Mouse (Mus musculus): Measurements from ENCODE around the gene 8030411F24Rik.
"Not testable (repeated sequence)": the region's sequence is repeated elsewhere in the genome, so short reads cannot be mapped to it uniquely, and the experiment has no call there.

8030411F24Rik gene

GRCm38 (mm10) chr2:148781709-148782108 is at the start of gene 8030411F24Rik:
Gene 8030411F24Rik, plus strand, starts transcription at chr2:148782009.
- DNase-seq = no peak

- DNase-seq = peak; percentile 59 to 66
These were observed 49.3 kb upstream of the 8030411F24Rik start, which contains the start of gene Napb for GRCm38 (mm10) chr2:148732327-148733000. Gene Napb, minus strand, starts transcription at chr2:148732467.

GRCm38 (mm10) chr2:148743001-148743400 is 38.8 kb upstream of the 8030411F24Rik start:
- no peak for DNase-seq

- no peak for DNase-seq
These were observed 37.9 kb upstream of the 8030411F24Rik start for GRCm38 (mm10) chr2:148743846-148744407.

- no peak for DNase-seq
These were observed 31.8 kb upstream of the 8030411F24Rik start, which contains the start of gene Cstl1 for GRCm38 (mm10) chr2:148750058-148750457. Gene Cstl1, plus strand, starts transcription at chr2:148750358.

GRCm38 (mm10) chr2:148751893-148752813 is 29.7 kb upstream of the 8030411F24Rik start:
- DNase-seq = peak in 1 of 2 experiments; percentile 62

- no peak for DNase-seq
These were observed 27.4 kb upstream of the 8030411F24Rik start for GRCm38 (mm10) chr2:148754310-148754846.

GRCm38 (mm10) chr2:148763648-148764388 is 18.0 kb upstream of the 8030411F24Rik start:
- peak; percentile 33 for DNase-seq

- not testable (repeated sequence) for DNase-seq
These were observed 10.4 kb upstream of the 8030411F24Rik start, which contains the start of gene Cst11 for GRCm38 (mm10) chr2:148771397-148771796. Gene Cst11, minus strand, starts transcription at chr2:148771497.

- no peak for DNase-seq
These were observed 7.3 kb downstream of the 8030411F24Rik start, which contains the start of gene Cst12 for GRCm38 (mm10) chr2:148789142-148789541. Gene Cst12, plus strand, starts transcription at chr2:148789361.

- DNase-seq = no peak
These were observed 16.7 kb downstream of the 8030411F24Rik start, which contains the start of gene Cst8 for GRCm38 (mm10) chr2:148798485-148798884. Gene Cst8, plus strand, starts transcription at chr2:148798785.

GRCm38 (mm10) chr2:148801491-148801921 is 19.7 kb downstream of the 8030411F24Rik start:
- no peak for DNase-seq

- no peak for DNase-seq
These were observed 24.9 kb downstream of the 8030411F24Rik start for GRCm38 (mm10) chr2:148806696-148807095.

GRCm38 (mm10) chr2:148819909-148820308 is 38.1 kb downstream of the 8030411F24Rik start, which contains the start of gene Cst13:
Gene Cst13, plus strand, starts transcription at chr2:148820081.
- DNase-seq = no peak

- no peak for DNase-seq
These were observed 44.2 kb downstream of the 8030411F24Rik start for GRCm38 (mm10) chr2:148825986-148826385.

- no peak for DNase-seq
These were observed 53.1 kb downstream of the 8030411F24Rik start, which contains the start of gene Cst9 for GRCm38 (mm10) chr2:148834912-148835311. Gene Cst9, plus strand, starts transcription at chr2:148835147.
